Mouse (Mus musculus): Measurements from ENCODE around the gene Pnldc1. TPM values are rescaled to one million over a fixed set of nuclear protein-coding genes. Genes with fewer than 3 reads are reported as not detected.

Gene Pnldc1
- total RNA-seq, 2 experiments from 2014 or later = 1.9 to 3.2 TPM

DNA sequence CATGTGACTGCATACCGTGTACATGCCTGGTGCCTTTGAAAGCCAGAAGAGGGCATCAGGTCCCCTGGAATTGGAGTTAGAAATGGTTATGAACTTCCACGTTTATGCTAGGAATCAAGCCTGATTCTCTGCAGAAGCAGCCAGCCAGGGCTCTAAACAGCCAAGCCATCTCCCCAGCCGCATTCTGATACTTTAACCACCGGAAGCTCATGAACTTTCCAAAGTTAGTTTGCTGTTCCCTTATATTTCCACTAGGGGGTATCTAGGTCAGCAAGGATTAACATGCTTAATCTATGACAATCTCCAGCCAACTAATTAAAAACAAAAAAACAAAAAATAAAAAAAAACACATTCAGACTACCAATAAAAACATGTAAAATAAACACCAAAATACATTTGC is 52.0 kb downstream of the Pnldc1 start:
- DNase-seq = no peak

DNA sequence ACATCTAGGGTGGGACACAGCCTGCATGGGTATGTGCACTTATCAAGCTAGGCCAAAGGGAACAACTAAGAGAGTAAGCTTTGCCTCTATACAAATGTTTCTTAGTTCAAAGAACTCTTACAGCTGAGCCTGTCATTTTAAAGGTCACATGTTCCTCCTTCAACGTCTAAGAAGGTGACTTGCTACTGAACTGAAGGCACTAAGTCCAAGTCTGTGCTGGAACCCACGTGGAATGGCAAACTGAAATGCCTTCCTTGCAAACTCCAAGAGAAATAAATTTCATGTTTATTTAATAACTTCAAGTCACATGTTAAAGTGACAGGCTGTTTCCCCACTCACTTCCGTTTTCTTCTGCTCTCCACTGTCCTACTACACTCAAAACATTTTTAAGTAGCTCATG is 52.6 kb downstream of the Pnldc1 start:
- DNase-seq = no peak

DNA sequence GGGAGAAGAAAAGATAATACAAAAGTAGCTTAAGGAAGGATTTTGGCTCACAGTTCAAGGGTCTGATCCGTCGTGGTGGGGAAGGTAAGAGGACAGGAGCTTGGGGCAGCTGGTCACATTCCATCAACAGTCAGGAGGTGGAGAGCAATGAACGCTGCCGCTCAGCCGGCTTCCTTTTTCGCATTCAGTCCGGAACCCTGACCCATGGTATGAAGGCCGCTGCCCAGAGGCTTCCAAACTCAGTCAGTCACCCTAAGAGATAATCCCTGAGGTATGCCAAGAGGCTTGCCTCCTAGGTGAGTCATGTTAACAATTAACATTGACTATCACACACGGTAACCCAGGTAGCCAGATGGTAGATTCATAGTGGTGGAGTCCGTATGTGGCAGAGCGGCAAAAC is 55.6 kb downstream of the Pnldc1 start:
- no peak for DNase-seq

- no peak for DNase-seq
These were observed 56.2 kb downstream of the Pnldc1 start for GRCm38 (mm10) chr17:12853821-12854220.

DNA sequence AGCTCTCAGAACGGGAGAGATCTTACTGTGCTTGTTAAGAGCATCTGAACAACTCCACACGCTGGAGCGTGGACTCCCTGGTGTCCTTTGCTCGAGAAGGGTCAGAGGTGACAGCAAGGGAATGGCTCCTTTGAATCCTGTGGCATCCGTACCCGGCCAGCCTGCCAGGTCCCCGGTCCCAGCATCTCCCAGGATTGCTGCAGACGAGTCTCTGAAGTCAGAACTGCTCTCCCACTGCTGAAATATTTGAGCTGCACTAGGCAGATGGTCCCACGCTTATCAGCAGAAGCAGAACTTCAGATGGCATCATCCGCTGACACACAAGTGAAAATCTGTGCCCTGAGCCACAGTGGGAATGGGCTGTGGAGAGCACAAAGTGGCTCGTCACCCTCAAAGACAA is 58.3 kb downstream of the Pnldc1 start:
- no peak for DNase-seq

GRCm38 (mm10) chr17:12849778-12850382 is 60.1 kb downstream of the Pnldc1 start:
- DNase-seq = peak; percentile 18 to 19

- DNase-seq = no peak
These were observed 62.3 kb downstream of the Pnldc1 start for GRCm38 (mm10) chr17:12847736-12848135.

- no peak for DNase-seq
These were observed 63.6 kb downstream of the Pnldc1 start for GRCm38 (mm10) chr17:12846474-12846873.

DNA sequence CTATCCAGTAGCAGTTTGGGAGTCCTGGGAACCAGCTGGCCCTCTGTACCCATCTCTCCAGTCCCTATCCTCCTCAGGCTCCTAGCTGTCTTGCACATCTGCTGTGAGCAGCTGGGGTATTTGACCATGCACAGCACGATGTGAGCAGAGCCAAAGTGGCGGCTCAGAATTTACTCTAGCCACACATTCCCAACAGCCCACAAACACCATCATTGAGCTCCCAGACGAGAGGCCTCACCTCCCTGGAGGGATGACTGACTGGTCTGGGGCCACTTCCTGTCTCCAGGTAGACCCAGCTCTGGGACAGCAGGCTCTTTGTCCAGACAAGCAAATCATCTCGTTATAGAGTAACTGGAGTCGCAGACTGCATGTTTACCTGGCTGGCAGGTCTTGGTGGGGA is 64.2 kb downstream of the Pnldc1 start:
- no peak for DNase-seq

- no peak for DNase-seq
These were observed 65.5 kb downstream of the Pnldc1 start for GRCm38 (mm10) chr17:12844540-12844939.

GRCm38 (mm10) chr17:12843826-12844225 is 66.2 kb downstream of the Pnldc1 start:
- DNase-seq = no peak

DNA sequence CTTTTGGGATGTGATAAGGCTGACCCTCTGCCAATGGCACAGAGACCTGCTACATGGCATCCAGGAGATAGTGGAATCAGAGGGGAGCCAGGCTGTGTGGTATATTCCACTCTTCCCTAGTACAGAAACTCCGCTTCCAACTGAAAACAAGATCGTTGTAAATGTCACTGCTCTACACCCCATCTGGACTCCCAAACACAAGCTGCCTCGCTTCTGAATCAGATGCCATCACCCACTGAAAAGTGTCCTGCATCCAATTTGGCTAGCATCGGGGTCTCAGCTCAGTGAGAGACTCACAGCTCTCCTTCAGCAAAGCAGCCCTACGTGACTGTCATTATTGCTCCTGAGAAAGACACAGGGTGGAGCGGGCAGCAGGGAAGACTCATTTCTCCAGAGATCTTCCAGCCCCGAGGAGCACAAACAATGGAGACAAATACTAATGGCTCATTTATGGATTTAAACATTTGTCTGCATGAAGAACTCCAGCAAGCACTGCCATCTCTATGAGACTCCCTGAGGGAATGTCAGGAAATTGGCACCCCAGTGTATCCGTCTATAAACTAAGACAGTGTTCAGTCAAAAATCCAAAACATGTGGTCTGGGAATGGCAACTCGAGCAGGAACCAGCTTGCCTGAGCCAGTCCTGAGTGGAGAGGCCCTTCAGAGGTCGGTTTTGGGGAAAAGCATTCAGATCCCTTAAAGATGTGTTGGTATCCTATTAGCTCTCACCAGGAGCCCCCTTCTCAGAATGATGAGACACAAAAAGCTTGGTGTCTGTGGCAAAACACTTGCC is 70.4 kb downstream of the Pnldc1 start:
- no peak for DNase-seq

Small RNAs within 50 kb of the gene (microRNA-seq; reads per million reads assigned to microRNA genes)
- not detected for gene Gm24085

Other genes starting within 250 kb of the Pnldc1 start
- gene Slc22a1, start 234.4 kb downstream of the Pnldc1 start, total RNA-seq (2021) = under 1 TPM in 1 of 2 experiments, not detected in 1; 0.33 TPM
- gene Igf2r, start 140.6 kb downstream of the Pnldc1 start, total RNA-seq (2021) = 10 to 100 TPM; 76.5 to 97.4 TPM
- not detected for gene Mas1, start 42.1 kb downstream of the Pnldc1 start, total RNA-seq (2021)
- under 1 TPM; 0.17 to 0.20 TPM for gene Mrgprh, start 34.2 kb downstream of the Pnldc1 start, total RNA-seq (2021)
- 100 to 1,000 TPM; 218 to 271 TPM for gene Tcp1, start 5.5 kb upstream of the Pnldc1 start, total RNA-seq (2021)
- 10 to 100 TPM; 68.6 to 71.4 TPM for gene Mrpl18, start 6.1 kb upstream of the Pnldc1 start, total RNA-seq (2021)
- 1 to 10 TPM; 1.9 to 2.5 TPM for gene Acat3, start 30.4 kb upstream of the Pnldc1 start, total RNA-seq (2021)
- 100 to 1,000 TPM in 1 of 2 experiments, 10 to 100 TPM in 1; 95.1 to 133 TPM for gene Acat2, start 50.5 kb upstream of the Pnldc1 start, total RNA-seq (2021)
- gene Wtap, start 83.9 kb upstream of the Pnldc1 start, total RNA-seq (2021) = 10 to 100 TPM; 59.6 to 61.9 TPM
- 100 to 1,000 TPM; 383 to 457 TPM for gene Sod2, start 96.6 kb upstream of the Pnldc1 start, total RNA-seq (2021)
- gene Gpr31b, start 142.1 kb upstream of the Pnldc1 start, total RNA-seq (2021) = under 1 TPM in 1 of 2 experiments, not detected in 1; 0.73 TPM
- 1 to 10 TPM in 1 of 2 experiments, under 1 TPM in 1; 0.73 to 1.0 TPM for gene Tcp10b, start 150.9 kb upstream of the Pnldc1 start, total RNA-seq (2021)
- gene Unc93a, start 221.6 kb upstream of the Pnldc1 start, total RNA-seq (2021) = under 1 TPM in 1 of 2 experiments, not detected in 1; 0.76 TPM

Data from adrenal gland, postnatal 36 days (tissue).